Mouse (Mus musculus): ENCODE results near the gene Mansc4. TPM values are rescaled to one million over a fixed set of nuclear protein-coding genes. Genes with fewer than 3 reads are reported as not detected.

The Mansc4 gene
- polyA plus RNA-seq, 1 experiment, result not detected

- no peak overlapping the region for H3K4me3 ChIP-seq (ENCODE audit: insufficient read depth, low read length)
- no peaks in the 10 kb centered on the region for H3K4me1 ChIP-seq (ENCODE audit: control insufficient read depth, insufficient read depth, low read length)
- H3K27ac ChIP-seq (ENCODE audit: insufficient read depth, low read length), result no peak overlapping the region
- TF ChIP-seq POLR2A (IDR thresholded peaks at IDR 0.05; ENCODE audit: low read depth, low read length) (no peak), CTCF (IDR thresholded peaks at IDR 0.05; ENCODE audit: borderline replicate concordance, insufficient read depth, low read length) (no peak)
Measured at GRCm38 (mm10) chr6:147099458-147100277, 12.8 kb upstream of the Mansc4 start.

- Histone ChIP-seq H3K4me3 (ENCODE audit: insufficient read depth, low read length) (no peak overlapping the region), H3K27ac (ENCODE audit: insufficient read depth, low read length) (no peak overlapping the region), H3K4me1 (ENCODE audit: control insufficient read depth, insufficient read depth, low read length) (no peaks in the 10 kb centered on the region; the same call in 1 of the 2 replicates)
- TF ChIP-seq POLR2A (IDR thresholded peaks at IDR 0.05; ENCODE audit: low read depth, low read length) (no peak), CTCF (IDR thresholded peaks at IDR 0.05; ENCODE audit: borderline replicate concordance, insufficient read depth, low read length) (no peak)
Measured at GRCm38 (mm10) chr6:147097346-147097929, 10.6 kb upstream of the Mansc4 start.

GRCm38 (mm10) chr6:147096934-147097333, 10.1 kb upstream of the Mansc4 start:
- no peaks in the 10 kb centered on the region; the same call in 1 of the 2 replicates for H3K4me1 ChIP-seq (ENCODE audit: control insufficient read depth, insufficient read depth, low read length)
- TF ChIP-seq POLR2A (IDR thresholded peaks at IDR 0.05; ENCODE audit: low read depth, low read length) (no peak), CTCF (IDR thresholded peaks at IDR 0.05; ENCODE audit: borderline replicate concordance, insufficient read depth, low read length) (no peak)

GRCm38 (mm10) chr6:147096109-147096508, 9.3 kb upstream of the Mansc4 start:
- TF ChIP-seq CTCF (IDR thresholded peaks at IDR 0.05; ENCODE audit: borderline replicate concordance, insufficient read depth, low read length), result no peak
- no peak for TF ChIP-seq POLR2A (IDR thresholded peaks at IDR 0.05; ENCODE audit: low read depth, low read length)
- H3K4me1 ChIP-seq (ENCODE audit: control insufficient read depth, insufficient read depth, low read length), result no peaks in the 10 kb centered on the region; the same call in 1 of the 2 replicates
- H3K27ac ChIP-seq (ENCODE audit: insufficient read depth, low read length), result no peak overlapping the region
- no peak overlapping the region for H3K4me3 ChIP-seq (ENCODE audit: insufficient read depth, low read length)

More at GRCm38 (mm10) chr6:147096934-147097333, 10.1 kb upstream of the Mansc4 start:
- no peak overlapping the region for H3K4me3 ChIP-seq (ENCODE audit: insufficient read depth, low read length)
- no peak overlapping the region for H3K27ac ChIP-seq (ENCODE audit: insufficient read depth, low read length)

GRCm38 (mm10) chr6:147094771-147095170, 7.9 kb upstream of the Mansc4 start:
- Histone ChIP-seq H3K4me1 (ENCODE audit: control insufficient read depth, insufficient read depth, low read length) (no peaks in the 10 kb centered on the region; the same call in 1 of the 2 replicates), H3K27ac (ENCODE audit: insufficient read depth, low read length) (no peak overlapping the region), H3K4me3 (ENCODE audit: insufficient read depth, low read length) (no peak overlapping the region)
- TF ChIP-seq POLR2A (IDR thresholded peaks at IDR 0.05; ENCODE audit: low read depth, low read length) (no peak), CTCF (IDR thresholded peaks at IDR 0.05; ENCODE audit: borderline replicate concordance, insufficient read depth, low read length) (no peak)

- H3K4me3 ChIP-seq (ENCODE audit: insufficient read depth, low read length), result peak overlapping the region; percentile 68
Measured at GRCm38 (mm10) chr6:147092136-147092535, 5.3 kb upstream of the Mansc4 start.

GRCm38 (mm10) chr6:147091136-147092120, 4.6 kb upstream of the Mansc4 start, which contains the start of gene Klhl42:
Klhl42 (plus strand) TSS chr6:147091379.
- peak within 1 kb of the TSS; percentile 68 for H3K4me3 ChIP-seq (ENCODE audit: insufficient read depth, low read length)
- TF ChIP-seq POLR2A (IDR thresholded peaks at IDR 0.05; ENCODE audit: low read depth, low read length) (peak; percentile 86), CTCF (IDR thresholded peaks at IDR 0.05; ENCODE audit: borderline replicate concordance, insufficient read depth, low read length) (no peak)
- no peaks in the 10 kb centered on the region; the same call in 1 of the 2 replicates for H3K4me1 ChIP-seq (ENCODE audit: control insufficient read depth, insufficient read depth, low read length)
- H3K27ac ChIP-seq (ENCODE audit: insufficient read depth, low read length), result peak within 1 kb of the TSS; percentile 43; the same call in 1 of the 2 replicates

More at GRCm38 (mm10) chr6:147092136-147092535, 5.3 kb upstream of the Mansc4 start:
- no peak for TF ChIP-seq POLR2A (IDR thresholded peaks at IDR 0.05; ENCODE audit: low read depth, low read length)
- no peak for TF ChIP-seq CTCF (IDR thresholded peaks at IDR 0.05; ENCODE audit: borderline replicate concordance, insufficient read depth, low read length)
- Histone ChIP-seq H3K4me1 (ENCODE audit: control insufficient read depth, insufficient read depth, low read length) (no peaks in the 10 kb centered on the region; the same call in 1 of the 2 replicates), H3K27ac (ENCODE audit: insufficient read depth, low read length) (no peak overlapping the region)

- no peak for TF ChIP-seq CTCF (IDR thresholded peaks at IDR 0.05; ENCODE audit: borderline replicate concordance, insufficient read depth, low read length)
- no peak for TF ChIP-seq POLR2A (IDR thresholded peaks at IDR 0.05; ENCODE audit: low read depth, low read length)
- Histone ChIP-seq H3K4me1 (ENCODE audit: control insufficient read depth, insufficient read depth, low read length) (no peaks in the 10 kb centered on the region; the same call in 1 of the 2 replicates), H3K4me3 (ENCODE audit: insufficient read depth, low read length) (no peak overlapping the region), H3K27ac (ENCODE audit: insufficient read depth, low read length) (no peak overlapping the region)
Measured at GRCm38 (mm10) chr6:147090191-147090590, 3.4 kb upstream of the Mansc4 start.

GRCm38 (mm10) chr6:147088517-147088916, 1.7 kb upstream of the Mansc4 start:
- TF ChIP-seq POLR2A (IDR thresholded peaks at IDR 0.05; ENCODE audit: low read depth, low read length) (no peak), CTCF (IDR thresholded peaks at IDR 0.05; ENCODE audit: borderline replicate concordance, insufficient read depth, low read length) (no peak)
- H3K4me1 ChIP-seq (ENCODE audit: control insufficient read depth, insufficient read depth, low read length), result no peaks in the 10 kb centered on the region; the same call in 1 of the 2 replicates
- H3K4me3 ChIP-seq (ENCODE audit: insufficient read depth, low read length), result no peak overlapping the region
- H3K27ac ChIP-seq (ENCODE audit: insufficient read depth, low read length), result no peak overlapping the region

Data from embryonic fibroblast, embryonic 13.5 days (primary cell).